Mouse (Mus musculus): ENCODE measurements around the gene Tmem100.

DNA sequence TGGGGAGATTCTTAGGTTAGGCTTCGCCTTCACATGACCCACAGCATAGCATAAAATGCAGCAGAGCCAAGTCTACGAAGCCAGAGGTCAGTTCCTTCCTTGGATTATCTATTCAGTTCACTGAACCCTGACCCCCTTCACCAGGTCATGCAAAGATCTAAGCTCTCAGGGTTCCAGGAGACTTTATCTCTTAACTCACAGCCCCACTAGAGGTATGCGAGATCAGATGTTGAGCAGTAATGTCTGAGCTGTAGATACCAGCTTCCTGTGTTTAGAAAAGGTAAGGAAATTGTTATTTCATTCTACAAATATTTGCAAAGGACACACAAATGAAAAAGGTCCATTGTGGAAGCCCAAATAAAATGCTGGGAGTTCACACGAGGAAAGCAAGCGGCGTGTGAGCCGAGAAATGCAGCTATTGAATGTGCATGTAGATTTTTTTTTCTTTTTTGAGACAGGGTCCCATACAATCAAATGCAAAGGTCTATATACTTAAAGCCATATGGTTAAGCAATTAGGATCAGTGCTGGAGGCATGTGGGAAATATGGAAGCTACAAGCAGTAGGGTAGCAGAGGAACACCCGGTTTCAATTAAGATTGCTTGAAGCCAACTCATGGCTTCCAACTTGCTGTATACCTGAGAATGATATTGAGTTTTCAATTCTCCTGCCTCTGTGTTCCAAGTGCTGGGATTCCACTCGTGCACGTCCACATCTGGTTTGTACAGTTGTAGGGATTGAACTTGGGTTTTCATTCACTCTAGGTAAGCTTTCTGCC lies 51.9 kb downstream of the Tmem100 start:
- no peak for TF ChIP-seq POLR2A (IDR thresholded peaks at IDR 0.05; ENCODE audit: borderline replicate concordance, control insufficient read depth, low read depth, low read length)
- no peak for TF ChIP-seq CTCF (IDR thresholded peaks at IDR 0.05; ENCODE audit: control insufficient read depth, insufficient read depth, low read length)

Measured in bone marrow, adult 2 months (tissue).